34 mouse cellular contexts compared by ENCODE assay signal in the genomic region with DNA sequence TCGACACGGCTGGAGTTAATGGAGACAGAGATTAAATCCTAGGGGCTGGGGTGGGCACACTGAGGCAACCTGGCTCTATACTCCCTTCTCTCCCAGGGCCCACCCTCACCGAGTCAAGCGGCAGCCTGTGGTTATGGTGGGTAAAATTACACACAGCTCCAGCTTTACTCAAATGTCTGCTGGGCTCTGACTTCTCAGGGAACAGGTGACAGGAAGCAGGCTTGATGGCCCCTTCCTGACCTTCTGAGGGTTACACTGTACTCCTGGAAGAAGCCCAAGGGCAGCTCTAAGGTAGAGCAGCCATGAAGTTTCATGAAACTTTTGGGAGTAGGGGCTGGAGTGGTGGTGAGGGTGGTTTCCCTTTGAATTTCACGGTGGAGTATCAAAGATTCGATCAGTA. TPM values are rescaled to one million over a fixed set of nuclear protein-coding genes. Genes with fewer than 3 reads are reported as not detected.
A peak's percentile ranks its signal among the peaks of the same experiment; 100 is the strongest.
DNase-seq lines count a peak whose midpoint lies in the region; ATAC-seq and TF ChIP-seq lines count a peak whose summit lies in the region.
"Had no signal": no experiment of that assay in that cellular context is flagged by ENCODE, and none has a peak within 500 bp of the region (broad histone marks: within the 10 kb centered on the region; RNA-seq: fewer than 3 reads in every experiment).

No protein-coding gene starts in this region.

- no peaks in the 10 kb centered on the region for H3K27me3 ChIP-seq in heart, embryonic 14.5 days (ENCODE audit: control insufficient read depth, insufficient read depth, low read length)
- H3K27me3 ChIP-seq in C2C12 (ENCODE audit: control insufficient read depth, insufficient read depth, insufficient read length): no peaks in the 10 kb centered on the region
- H3K27me3 ChIP-seq: embryonic facial prominence, embryonic 12.5 days; forebrain, embryonic 12.5 days; heart, embryonic 15.5 days; limb, embryonic 15.5 days; lung, embryonic 15.5 days; neural tube, embryonic 15.5 days had no signal

- peaks cover 65% of the 10 kb centered on the region for H3K79me2 ChIP-seq in C2C12 (ENCODE audit: control insufficient read depth, insufficient read depth)

- H3K9me3 ChIP-seq in heart, embryonic 14.5 days (ENCODE audit: control insufficient read depth, low read length): no peaks in the 10 kb centered on the region
- H3K9me3 ChIP-seq: embryonic facial prominence, embryonic 12.5 days; forebrain, embryonic 12.5 days; heart, embryonic 15.5 days; limb, embryonic 15.5 days; lung, embryonic 15.5 days; midbrain, embryonic 10.5 days; neural tube, embryonic 15.5 days had no signal

- ATAC-seq in heart, embryonic 14.5 days (ENCODE audit: insufficient number of reproducible peaks, insufficient read depth, low FRiP score, low read depth): 0 out of 2 replicates have a peak, but pooled peaks have one; percentile 14
- peak; percentile 53 to 65 for ATAC-seq in hematopoietic stem cell, adult 5-6 weeks (replicated peaks in 1 of 2; ENCODE audit: insufficient read depth in 1 of 2, low FRiP score in 2 of 2, low TSS enrichment in 1 of 2, low read depth in 1 of 2, poor library complexity in 2 of 2, severe bottlenecking in 2 of 2)
- ATAC-seq: hindbrain, postnatal 0 days; intestine, postnatal 0 days had no signal

- peaks cover 36% of the 10 kb centered on the region for H3K79me3 ChIP-seq in C2C12 (ENCODE audit: low read depth)

- peaks cover 68% of the 10 kb centered on the region for H3K36me3 ChIP-seq in heart, embryonic 14.5 days (ENCODE audit: control insufficient read depth, insufficient read depth, low read length)
- H3K36me3 ChIP-seq in C2C12 (ENCODE audit: control insufficient read depth, insufficient read depth): peaks cover 53% of the 10 kb centered on the region

- H3ac ChIP-seq in C2C12 (ENCODE audit: control insufficient read depth, insufficient read length, low read depth): no peak overlapping the region

- intact Hi-C loops in heart, postnatal 10 days (cut with DNase I): no loop called here

- H3K9ac ChIP-seq in heart, embryonic 14.5 days (ENCODE audit: low read length): no peak overlapping the region
- H3K9ac ChIP-seq: embryonic facial prominence, embryonic 12.5 days; forebrain, embryonic 12.5 days; heart, embryonic 15.5 days; limb, embryonic 15.5 days; liver, embryonic 14.5 days; lung, embryonic 15.5 days; neural tube, embryonic 15.5 days had no signal

- 59% methylated on average over 6 of the region's 6 CpGs for WGBS in heart, embryonic 14.5 days

- no peak for DNase-seq in heart, postnatal 10 days
- peak; percentile 62 for DNase-seq in 416B (ENCODE audit: low read depth)
- no peak for DNase-seq in lung, postnatal 10 days
- DNase-seq in left cerebral cortex, adult 9 months (ENCODE audit: low spot score in 2 of 2): no peak
- DNase-seq: adrenal gland, postnatal 10 days; cerebellum, adult 9-11 months; gastrocnemius, postnatal 10 days; heart, adult 18-20 months; kidney, postnatal 36 days; left cerebral cortex, postnatal 4 days; lung, postnatal 4 days; right cerebral cortex, adult 18-20 months; right cerebral cortex, postnatal 4 days; thymus, adult 18-20 months had no signal

- TF ChIP-seq CTCF in C2C12 (IDR thresholded peaks at IDR 0.05; ENCODE audit: control insufficient read depth, insufficient read depth, insufficient read length): no peak

- no peak overlapping the region for H3K4me2 ChIP-seq in heart, embryonic 14.5 days (ENCODE audit: low read length)
- H3K4me2 ChIP-seq: embryonic facial prominence, embryonic 12.5 days; forebrain, embryonic 12.5 days; heart, embryonic 15.5 days; limb, embryonic 15.5 days; lung, embryonic 15.5 days; neural tube, embryonic 15.5 days had no signal

- peaks cover 30 to 62% of the 10 kb centered on the region in 2 experiments for H3K4me1 ChIP-seq in heart, embryonic 14.5 days (ENCODE audit: control insufficient read depth in 2 of 2, insufficient read depth in 2 of 2, low read length in 2 of 2)
- H3K4me1 ChIP-seq: embryonic facial prominence, embryonic 12.5 days; limb, embryonic 15.5 days; lung, embryonic 15.5 days; midbrain, embryonic 10.5 days had no signal

- H3K27ac ChIP-seq in heart, embryonic 14.5 days (replicated peaks in 1 of 2; ENCODE audit: control insufficient read depth in 1 of 2, insufficient read depth in 1 of 2, low read depth in 2 of 2, low read length in 2 of 2): peak overlapping the region in 1 of 2 experiments; percentile 27; a peak in 1 of 4 replicates
- H3K27ac ChIP-seq: embryonic facial prominence, embryonic 12.5 days; forebrain, embryonic 12.5 days; heart, embryonic 15.5 days; hindbrain, postnatal 0 days; limb, embryonic 15.5 days; liver, embryonic 14.5 days; lung, embryonic 15.5 days; midbrain, embryonic 10.5 days; neural tube, embryonic 15.5 days had no signal

- H3K4me3 ChIP-seq in heart, embryonic 14.5 days (ENCODE audit: control insufficient read depth in 1 of 2, insufficient read depth in 1 of 2, low read depth in 1 of 2, low read length in 2 of 2): no peak overlapping the region
- H3K4me3 ChIP-seq in C2C12 (ENCODE audit: insufficient read depth, poor library complexity, severe bottlenecking): no peak overlapping the region
- H3K4me3 ChIP-seq: embryonic facial prominence, embryonic 12.5 days; erythroblast, embryonic 14.5 days; forebrain, embryonic 12.5 days; heart, embryonic 15.5 days; limb, embryonic 15.5 days; lung, embryonic 15.5 days; midbrain, embryonic 10.5 days; neural tube, embryonic 15.5 days had no signal

TF ChIP-seq in C2C12, 6 proteins besides CTCF, POLR2A, EP300 and RAD21:
- peak; percentile 73 for TF ChIP-seq MYOD1 (IDR thresholded peaks at IDR 0.05; ENCODE audit: control insufficient read depth, insufficient read length, low read depth)
- no peak for TF ChIP-seq MYOG (IDR thresholded peaks at IDR 0.05; ENCODE audit: control insufficient read depth, extremely low read depth, insufficient read length)
- no peak for TF ChIP-seq MAX (IDR thresholded peaks at IDR 0.05)

RNA-seq across cellular contexts. Expression of gene Gosr2, which starts 11.0 kb away (rescaled TPM):
- polyA plus RNA-seq in heart, embryonic 14.5 days (2014; fragmentation: Nextera tagmentation; extraction: Ambion mirVana): 60.4 and 63.5 TPM in 2 replicates
- 10 to 100 TPM; 55.5 to 57.3 TPM for total RNA-seq in heart, postnatal 10 days (2021)
- 73.2 TPM for polyA plus RNA-seq in C2C12 (2012; fragmentation: generic; extraction: Trizol)
- total RNA-seq in hematopoietic stem cell, adult 5-6 weeks (2017): 44.7 and 55.5 TPM in 2 replicates

RNA-seq across cellular contexts. Expression of gene Rprml, which starts 37.3 kb away (rescaled TPM):
- not detected in 2 replicates for polyA plus RNA-seq in heart, embryonic 14.5 days (2014; fragmentation: Nextera tagmentation; extraction: Ambion mirVana)
- total RNA-seq in heart, postnatal 10 days (2021): not detected
- not detected for polyA plus RNA-seq in C2C12 (2012; fragmentation: generic; extraction: Trizol)
- not detected in 2 replicates for total RNA-seq in hematopoietic stem cell, adult 5-6 weeks (2017)
- total RNA-seq: gastrocnemius, postnatal 10 days; heart, adult 18-20 months had no signal
- polyA plus RNA-seq: erythroblast, embryonic 14.5 days; forebrain, embryonic 12.5 days; hindbrain, embryonic 11.5 days; liver, embryonic 14.5 days; lung, embryonic 15.5 days; midbrain, embryonic 10.5 days; stomach, embryonic 16.5 days had no signal

RNA-seq across cellular contexts. Expression of gene Lyzl6, which starts 48.0 kb away (rescaled TPM):
- not detected in 2 replicates for polyA plus RNA-seq in heart, embryonic 14.5 days (2014; fragmentation: Nextera tagmentation; extraction: Ambion mirVana)
- total RNA-seq in heart, postnatal 10 days (2021): not detected
- not detected for polyA plus RNA-seq in C2C12 (2012; fragmentation: generic; extraction: Trizol)
- not detected in 2 replicates for total RNA-seq in hematopoietic stem cell, adult 5-6 weeks (2017)
- total RNA-seq: adrenal gland, postnatal 10 days; gastrocnemius, postnatal 10 days; heart, adult 18-20 months; hindbrain, postnatal 0 days; left cerebral cortex, adult 18-20 months; left cerebral cortex, postnatal 4 days; midbrain, postnatal 0 days had no signal
- polyA plus RNA-seq: cortical plate, adult 2 months; embryonic facial prominence, embryonic 12.5 days; erythroblast, embryonic 14.5 days; forebrain, embryonic 12.5 days; heart, embryonic 15.5 days; hindbrain, embryonic 11.5 days; hindbrain, postnatal 0 days; intestine, postnatal 0 days; limb, embryonic 15.5 days; liver, embryonic 14.5 days; lung, embryonic 15.5 days; midbrain, embryonic 10.5 days; midbrain, postnatal 0 days; neural tube, embryonic 15.5 days; stomach, embryonic 16.5 days; urinary bladder, adult 2 months had no signal
